Mouse (Mus musculus) liver, embryonic 11.5 days (tissue): Measurements from ENCODE around the gene Gm49405. TPM values are rescaled to one million over a fixed set of nuclear protein-coding genes. Genes with fewer than 3 reads are reported as not detected.
"Not testable (repeated sequence)": the region's sequence is repeated elsewhere in the genome, so short reads cannot be mapped to it uniquely, and the experiment has no call there.

ENCODE experiments used
- ATAC-seq: fragments of 200-750 bp; cut with Nextera tagmentation; replicated peaks from 2 replicates; pipeline ENCODE4 v1.8.0; 2017; ENCODE audit warnings: moderate number of reproducible peaks, mild to moderate bottlenecking, moderate TSS enrichment, moderate library complexity; ENCODE audit not compliant: low FRiP score
- DNase-seq: peaks from one replicate; pipeline ENCODE4 v3.0.0-alpha.2; 2017; ENCODE audit warnings: low spot score
- H3K27ac ChIP-seq: fragments of 300-500 bp; sonication (generic); 2 replicates; pipeline ENCODE4 v1.5.1; 2014; ENCODE audit warnings: mild to moderate bottlenecking, low read depth, low read length, control low read depth
- H3K27me3 ChIP-seq: fragments of 300-500 bp; sonication (generic); replicated peaks from 2 replicates; pipeline ENCODE4 v1.6.1; 2014; ENCODE audit warnings: low read length, mixed read lengths; ENCODE audit not compliant: control insufficient read depth, insufficient read depth
- H3K36me3 ChIP-seq: fragments of 300-500 bp; sonication (generic); 2 replicates; pipeline ENCODE4 v1.6.1; 2014; ENCODE audit warnings: mild to moderate bottlenecking, low read length, moderate library complexity, mixed read lengths; ENCODE audit not compliant: control insufficient read depth, insufficient read depth
- H3K4me1 ChIP-seq: fragments of 300-500 bp; sonication (generic); replicated peaks from 2 replicates; pipeline ENCODE4 v1.6.1; 2014; ENCODE audit warnings: low read length, mixed read lengths; ENCODE audit not compliant: control insufficient read depth, insufficient read depth
- H3K4me2 ChIP-seq: fragments of 300-500 bp; sonication (generic); 2 replicates; pipeline ENCODE4 v1.6.1; 2014; ENCODE audit warnings: mild to moderate bottlenecking, control low read depth, moderate library complexity
- H3K4me3 ChIP-seq: fragments of 300-500 bp; sonication (generic); 2 replicates; pipeline ENCODE4 v1.5.1; 2014; ENCODE audit warnings: low read depth, low read length, control low read depth
- H3K9ac ChIP-seq: fragments of 300-500 bp; sonication (generic); 2 replicates; pipeline ENCODE4 v1.6.1; 2014; ENCODE audit warnings: low read depth, low read length, control low read depth
- H3K9me3 ChIP-seq: fragments of 300-500 bp; sonication (generic); 2 replicates; pipeline ENCODE4 v1.6.1; 2016; ENCODE audit warnings: low read length, inconsistent platforms, mixed read lengths; ENCODE audit not compliant: control insufficient read depth
- WGBS: fragments of 180-500 bp; shearing (Covaris S2); extraction: QIAGEN DNeasy Blood & Tissue Kit; methylation state at CpG from one replicate; pipeline ENCODE4 v1.1.7; 2014; 5-methylcytosine and 5-hydroxymethylcytosine counted together
- polyA plus RNA-seq: library from polyadenylated mRNA; unstranded; fragments of >200 nt; fragmentation: Nextera tagmentation; extraction: Ambion mirVana; gene quantifications from 2 replicates; pipeline ENCODE4 v1.2.1, GENCODE M21; 2014

The Gm49405 gene
- polyA plus RNA-seq, 1 experiment from 2014 or later, result 2.4 TPM

GRCm38 (mm10) chr19:4032668-4033067 lies 32.2 kb downstream of the Gm49405 start:
- 51% methylated on average over 7 of the region's 7 CpGs for WGBS
- no peak overlapping the region for H3K4me3 ChIP-seq
- H3K36me3 ChIP-seq, result no peaks in the 10 kb centered on the region
- H3K9ac ChIP-seq, result peak overlapping the region; percentile 9; the same call in 1 of the 2 replicates
- ATAC-seq, result no peak
- H3K9me3 ChIP-seq, result no peaks in the 10 kb centered on the region
- peaks cover 13% of the 10 kb centered on the region; the same call in 1 of the 2 replicates for H3K4me1 ChIP-seq
- DNase-seq, result no peak
- H3K27me3 ChIP-seq, result no peaks in the 10 kb centered on the region
- peak overlapping the region; percentile 51; the same call in 1 of the 2 replicates for H3K27ac ChIP-seq
- H3K4me2 ChIP-seq, result no peak overlapping the region

DNA sequence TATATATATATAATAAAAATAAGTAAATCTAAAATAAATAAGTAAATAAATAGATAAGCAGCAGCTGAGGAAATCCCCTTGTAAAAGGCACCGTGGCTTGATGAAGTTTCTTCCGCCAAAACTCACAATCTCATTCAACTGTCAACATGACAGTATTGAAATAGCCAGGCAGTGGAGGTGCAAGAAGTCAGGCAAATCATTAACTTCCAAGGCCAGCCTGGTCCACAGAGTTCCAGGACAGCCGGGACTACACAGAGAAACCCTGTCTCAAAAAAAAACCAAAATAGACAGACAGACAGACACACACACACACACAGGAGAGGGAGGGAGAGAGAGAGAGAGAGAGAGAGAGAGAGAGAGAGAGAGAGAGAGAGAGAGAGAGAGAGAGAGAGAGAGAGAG lies 32.9 kb downstream of the Gm49405 start:
- H3K4me3 ChIP-seq, result no peak overlapping the region
- peak overlapping the region; percentile 51; the same call in 1 of the 2 replicates for H3K27ac ChIP-seq
- H3K9ac ChIP-seq, result no peak overlapping the region
- H3K9me3 ChIP-seq, result no peaks in the 10 kb centered on the region
- H3K36me3 ChIP-seq, result no peaks in the 10 kb centered on the region
- ATAC-seq, result no peak
- 79% methylated on average over 3 of the region's 3 CpGs for WGBS
- no peak overlapping the region for H3K4me2 ChIP-seq
- H3K27me3 ChIP-seq, result no peaks in the 10 kb centered on the region
- peaks cover 17% of the 10 kb centered on the region; the same call in 1 of the 2 replicates for H3K4me1 ChIP-seq
- DNase-seq, result no peak

GRCm38 (mm10) chr19:4033742-4034141 lies 33.3 kb downstream of the Gm49405 start:
- ATAC-seq (no peak), DNase-seq (no peak)
- Histone ChIP-seq H3K9me3 (no peaks in the 10 kb centered on the region), H3K4me3 (no peak overlapping the region), H3K9ac (no peak overlapping the region), H3K4me2 (no peak overlapping the region), H3K27me3 (no peaks in the 10 kb centered on the region), H3K27ac (peak overlapping the region; percentile 25; the same call in 1 of the 2 replicates), H3K4me1 (peaks cover 18% of the 10 kb centered on the region; the same call in 1 of the 2 replicates), H3K36me3 (no peaks in the 10 kb centered on the region)
- WGBS, result 63% methylated on average over 5 of the region's 5 CpGs

- no peaks in the 10 kb centered on the region for H3K36me3 ChIP-seq
- peak overlapping the region; percentile 25; the same call in 1 of the 2 replicates for H3K9ac ChIP-seq
- H3K9me3 ChIP-seq, result no peaks in the 10 kb centered on the region
- peak overlapping the region; percentile 13 for H3K4me3 ChIP-seq
- H3K4me1 ChIP-seq, result peaks cover 18% of the 10 kb centered on the region; the same call in 1 of the 2 replicates
- peak overlapping the region; percentile 60 for H3K4me2 ChIP-seq
- H3K27me3 ChIP-seq, result no peaks in the 10 kb centered on the region
- H3K27ac ChIP-seq, result no peak overlapping the region; the same call in 1 of the 2 replicates
- no peak for ATAC-seq
- WGBS, result 69% methylated on average over 12 of the region's 12 CpGs
- no peak for DNase-seq
Observed at GRCm38 (mm10) chr19:4036327-4037045, 36.1 kb downstream of the Gm49405 start.

- Histone ChIP-seq H3K4me2 (peak overlapping the region; percentile 77), H3K27ac (peak overlapping the region; percentile 84), H3K9ac (peak overlapping the region; percentile 88), H3K4me3 (peak overlapping the region; percentile 73), H3K4me1 (peaks cover 18% of the 10 kb centered on the region; the same call in 1 of the 2 replicates)
- ATAC-seq, H3K36me3 ChIP-seq, H3K9me3 ChIP-seq, DNase-seq, H3K27me3 ChIP-seq: not testable (repeated sequence)
- 28% methylated on average over 7 of the region's 8 CpGs for WGBS
Observed at GRCm38 (mm10) chr19:4037154-4037787, 36.8 kb downstream of the Gm49405 start.

- H3K4me3 ChIP-seq, result peak within 1 kb of the TSS; percentile 73
- peak within 1 kb of the TSS; percentile 77 for H3K4me2 ChIP-seq
- WGBS, result 0% methylated on average over 26 of the region's 26 CpGs
- H3K4me1 ChIP-seq, result peaks cover 13% of the 10 kb centered on the region; the same call in 1 of the 2 replicates
- peak within 1 kb of the TSS; percentile 88 for H3K9ac ChIP-seq
- no peaks in the 10 kb centered on the region for H3K9me3 ChIP-seq
- H3K27me3 ChIP-seq, result no peaks in the 10 kb centered on the region
- peak within 1 kb of the TSS; percentile 84 for H3K27ac ChIP-seq
- DNase-seq (peak; percentile 88), ATAC-seq (peak; percentile 87)
- H3K36me3 ChIP-seq, result no peaks in the 10 kb centered on the region
Observed at GRCm38 (mm10) chr19:4037788-4038232, 37.4 kb downstream of the Gm49405 start, which contains the start of gene Gstp1. TSS of gene Gstp1 (minus strand) at chr19:4037985.

GRCm38 (mm10) chr19:4040941-4041340 lies 40.5 kb downstream of the Gm49405 start:
- H3K27me3 ChIP-seq, H3K4me2 ChIP-seq, ATAC-seq, H3K36me3 ChIP-seq, H3K27ac ChIP-seq, H3K4me3 ChIP-seq, H3K9me3 ChIP-seq, DNase-seq, H3K9ac ChIP-seq: not testable (repeated sequence)
- H3K4me1 ChIP-seq, result peaks cover 15% of the 10 kb centered on the region; the same call in 1 of the 2 replicates
- WGBS, result 80% methylated on average over 5 of the region's 5 CpGs

GRCm38 (mm10) chr19:4041500-4041899 lies 41.1 kb downstream of the Gm49405 start:
- H3K4me1 ChIP-seq, result peaks cover 15% of the 10 kb centered on the region
- not testable (repeated sequence) for H3K9me3 ChIP-seq, H3K4me3 ChIP-seq, H3K9ac ChIP-seq, H3K27me3 ChIP-seq, H3K4me2 ChIP-seq, DNase-seq, H3K36me3 ChIP-seq, H3K27ac ChIP-seq, ATAC-seq
- WGBS, result 93% methylated on average over 3 of the region's 4 CpGs
